Mouse (Mus musculus) heart, postnatal 0 days (tissue): ENCODE results near the gene Mapt. TPM values are rescaled to one million over a fixed set of nuclear protein-coding genes. Genes with fewer than 3 reads are reported as not detected.
"Not testable (repeated sequence)": the region's sequence is repeated elsewhere in the genome, so short reads cannot be mapped to it uniquely, and the experiment has no call there.

Source experiments
- ATAC-seq: fragments of 200-750 bp; cut with Nextera tagmentation; 2 replicates; pipeline ENCODE4 v1.8.0; 2017; ENCODE audit warnings: low read depth, moderate number of reproducible peaks, moderate library complexity; ENCODE audit not compliant: insufficient read depth
- DNase-seq: peaks from one replicate; pipeline ENCODE4 v3.0.0-alpha.2; 2016; ENCODE audit warnings: low spot score
- H3K27ac ChIP-seq: fragments of 300-500 bp; sonication (generic); 2 replicates; pipeline ENCODE4 v1.5.1; 2014; ENCODE audit warnings: low read depth, mild to moderate bottlenecking
- H3K27me3 ChIP-seq: fragments of 300-500 bp; sonication (generic); 2 replicates; pipeline ENCODE4 v1.6.1; 2014; ENCODE audit warnings: low read length, mixed read lengths; ENCODE audit not compliant: control insufficient read depth, insufficient read depth
- H3K36me3 ChIP-seq: fragments of 300-500 bp; sonication (generic); replicated peaks from 2 replicates; pipeline ENCODE4 v1.6.1; 2014; ENCODE audit warnings: low read length, mixed read lengths; ENCODE audit not compliant: control insufficient read depth, insufficient read depth
- H3K4me1 ChIP-seq: fragments of 300-500 bp; sonication (generic); 2 replicates; pipeline ENCODE4 v1.6.1; 2014; ENCODE audit warnings: antibody characterized with exemption; ENCODE audit not compliant: control insufficient read depth, insufficient read depth
- H3K4me2 ChIP-seq: fragments of 300-500 bp; sonication (generic); 2 replicates; pipeline ENCODE4 v1.6.1; 2014; ENCODE audit warnings: low read depth, mild to moderate bottlenecking, low read length, moderate library complexity
- H3K4me3 ChIP-seq: fragments of 300-500 bp; sonication (generic); 2 replicates; pipeline ENCODE4 v1.5.1; 2014; ENCODE audit warnings: low read depth, low read length
- H3K9ac ChIP-seq: fragments of 300-500 bp; sonication (generic); replicated peaks from 2 replicates; pipeline ENCODE4 v1.6.1; 2014; ENCODE audit warnings: low read depth, low read length, mixed read lengths
- H3K9me3 ChIP-seq: fragments of 300-500 bp; sonication (generic); replicated peaks from 2 replicates; pipeline ENCODE4 v1.6.1; 2016; ENCODE audit warnings: low read length; ENCODE audit not compliant: control insufficient read depth
- CTCF ChIP-seq: IDR thresholded peaks from 2 replicates; pipeline ENCODE4 v1.5.1; 2016; ENCODE audit warnings: antibody characterized with exemption, control low read depth, low read depth
- EP300 ChIP-seq: IDR thresholded peaks from 2 replicates; pipeline ENCODE4 v1.6.1; 2016; ENCODE audit warnings: antibody characterized with exemption, low read depth
- WGBS: fragments of 180-500 bp; shearing (Covaris S2); extraction: QIAGEN DNeasy Blood & Tissue Kit; methylation state at CpG from one replicate; pipeline ENCODE4 v1.1.7; 2014; 5-methylcytosine and 5-hydroxymethylcytosine counted together
- polyA plus RNA-seq: library from polyadenylated mRNA; unstranded; fragments of >200 nt; fragmentation: Nextera tagmentation; extraction: Ambion mirVana; gene quantifications from 2 replicates; pipeline ENCODE4 v1.2.1, GENCODE M21; 2015
- total RNA-seq: library from RNA; depleted of rRNA; stranded (reverse); fragments of >200 nt; gene quantifications from 2 replicates; pipeline ENCODE4 v1.2.3, GENCODE M21; 2014; ENCODE audit warnings: low replicate concordance

Gene Mapt
- total and polyA plus RNA-seq, 2 experiments from 2014 or later: 0.23 to 0.63 TPM

- Histone ChIP-seq H3K27me3 (no peaks in the 10 kb centered on the region), H3K36me3 (no peaks in the 10 kb centered on the region), H3K4me3 (no peak overlapping the region), H3K4me2 (no peak overlapping the region), H3K9ac (no peak overlapping the region), H3K9me3 (no peaks in the 10 kb centered on the region), H3K27ac (no peak overlapping the region), H3K4me1 (no peaks in the 10 kb centered on the region)
- DNase-seq: no peak
- WGBS: 52% methylated on average over 3 of the region's 3 CpGs
- ATAC-seq: no peak
- TF ChIP-seq CTCF (no peak), EP300 (no peak)
These were observed 22.1 kb upstream of the Mapt start for GRCm38 (mm10) chr11:104209041-104209440.

GRCm38 (mm10) chr11:104211251-104211650 lies 19.9 kb upstream of the Mapt start:
- ATAC-seq: no peak
- no peaks in the 10 kb centered on the region for H3K27me3 ChIP-seq
- WGBS: 74% methylated on average over 6 of the region's 6 CpGs
- no peak overlapping the region for H3K4me3 ChIP-seq
- H3K36me3 ChIP-seq: no peaks in the 10 kb centered on the region
- no peak for DNase-seq
- H3K27ac ChIP-seq: no peak overlapping the region
- H3K4me1 ChIP-seq: no peaks in the 10 kb centered on the region
- no peak overlapping the region for H3K9ac ChIP-seq
- TF ChIP-seq CTCF (no peak), EP300 (no peak)
- H3K4me2 ChIP-seq: no peak overlapping the region
- no peaks in the 10 kb centered on the region for H3K9me3 ChIP-seq

GRCm38 (mm10) chr11:104214128-104214527 lies 17.1 kb upstream of the Mapt start:
- H3K36me3 ChIP-seq, H3K4me2 ChIP-seq, H3K27ac ChIP-seq, H3K9me3 ChIP-seq, H3K4me1 ChIP-seq, DNase-seq, H3K9ac ChIP-seq, H3K4me3 ChIP-seq, H3K27me3 ChIP-seq, ATAC-seq: not testable (repeated sequence)
- WGBS: 85% methylated on average over 5 of the region's 5 CpGs

GRCm38 (mm10) chr11:104218075-104218474 lies 13.1 kb upstream of the Mapt start:
- DNase-seq (no peak), ATAC-seq (no peak)
- H3K9ac ChIP-seq: no peak overlapping the region
- no peak overlapping the region for H3K4me3 ChIP-seq
- no peaks in the 10 kb centered on the region for H3K9me3 ChIP-seq
- H3K4me2 ChIP-seq: no peak overlapping the region
- no peaks in the 10 kb centered on the region for H3K36me3 ChIP-seq
- no peaks in the 10 kb centered on the region for H3K4me1 ChIP-seq
- H3K27me3 ChIP-seq: no peaks in the 10 kb centered on the region
- 66% methylated on average over 3 of the region's 3 CpGs for WGBS
- no peak for TF ChIP-seq CTCF
- TF ChIP-seq EP300: no peak
- no peak overlapping the region for H3K27ac ChIP-seq

- no peaks in the 10 kb centered on the region for H3K4me1 ChIP-seq
- ATAC-seq: no peak
- H3K27ac ChIP-seq: no peak overlapping the region
- TF ChIP-seq CTCF: no peak
- H3K4me2 ChIP-seq: no peak overlapping the region
- H3K36me3 ChIP-seq: no peaks in the 10 kb centered on the region
- no peaks in the 10 kb centered on the region for H3K9me3 ChIP-seq
- 78% methylated on average over 4 of the region's 4 CpGs for WGBS
- no peak overlapping the region for H3K4me3 ChIP-seq
- no peak for DNase-seq
- no peaks in the 10 kb centered on the region for H3K27me3 ChIP-seq
- no peak overlapping the region for H3K9ac ChIP-seq
These were observed 10.9 kb upstream of the Mapt start for GRCm38 (mm10) chr11:104220291-104220690.

- no peaks in the 10 kb centered on the region for H3K27me3 ChIP-seq
- H3K4me3 ChIP-seq: no peak overlapping the region
- WGBS: 71% methylated on average over 5 of the region's 5 CpGs
- no peak overlapping the region for H3K4me2 ChIP-seq
- H3K36me3 ChIP-seq: no peaks in the 10 kb centered on the region
- ATAC-seq: no peak
- TF ChIP-seq EP300 (no peak), CTCF (no peak)
- H3K9ac ChIP-seq: no peak overlapping the region
- H3K9me3 ChIP-seq: no peaks in the 10 kb centered on the region
- no peak for DNase-seq
- H3K4me1 ChIP-seq: no peaks in the 10 kb centered on the region
- H3K27ac ChIP-seq: no peak overlapping the region
These were observed 9.4 kb upstream of the Mapt start for GRCm38 (mm10) chr11:104221751-104222150.
